Mouse (Mus musculus) kidney, adult 2 months (tissue): ENCODE measurements around the gene Ndel1.

Experiments used
- CTCF ChIP-seq: fragments of 200-500 bp; conservative IDR thresholded peaks from 2 replicates; pipeline ENCODE4 v1.5.1; 2011; ENCODE audit warnings: low read depth, mild to moderate bottlenecking, control low read depth, low read length, moderate library complexity, mixed read lengths; ENCODE audit not compliant: insufficient read depth, insufficient read length
- POLR2A ChIP-seq: fragments of 200-500 bp; IDR thresholded peaks from one replicate; pipeline ENCODE4 v1.6.1; 2011; ENCODE audit warnings: low read depth, low read length, control low read depth

GRCm38 (mm10) chr11:68833593-68833992, 38.1 kb downstream of the Ndel1 start:
- TF ChIP-seq POLR2A (no peak), CTCF (no peak)
